Mouse (Mus musculus) cortical plate, adult 2 months (tissue): Measurements from ENCODE around the gene Adgrl4.

Experiments used
- CTCF ChIP-seq: fragments of 200-500 bp; IDR thresholded peaks from 2 replicates; pipeline ENCODE4 v1.5.1; 2011; ENCODE audit warnings: mild to moderate bottlenecking, control low read depth, low read length; ENCODE audit not compliant: insufficient read depth; ENCODE audit errors: extremely low read depth
- POLR2A ChIP-seq: fragments of 200-500 bp; IDR thresholded peaks from 2 replicates; pipeline ENCODE4 v1.6.1; 2011; ENCODE audit warnings: mild to moderate bottlenecking, low read length, control low read depth; ENCODE audit not compliant: insufficient read depth; ENCODE audit errors: extremely low read depth

DNA sequence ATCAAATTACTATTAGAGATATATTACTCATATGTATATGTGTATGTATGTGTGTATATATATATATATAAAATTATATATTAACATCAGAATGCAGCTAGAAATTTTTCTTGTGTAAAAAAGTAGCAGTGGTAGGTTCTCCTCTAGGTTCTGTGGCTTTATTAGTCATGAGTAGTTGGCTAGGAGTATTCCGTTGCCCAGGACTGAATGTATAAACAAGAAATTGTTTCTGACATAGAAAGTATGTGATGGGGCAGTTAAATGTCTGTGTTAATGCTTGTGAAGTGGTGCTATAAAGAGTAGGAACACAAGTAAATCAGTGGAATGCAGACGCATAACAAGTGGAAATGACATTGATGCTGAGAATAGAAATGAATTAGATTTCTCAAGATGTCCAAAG is 4.3 kb downstream of the Adgrl4 start:
- TF ChIP-seq POLR2A (no peak), CTCF (no peak)
